Mouse (Mus musculus) retina, postnatal 7 days (tissue): ENCODE measurements around the gene Tgtp1.
"Not testable (repeated sequence)": the region's sequence is repeated elsewhere in the genome, so short reads cannot be mapped to it uniquely, and the experiment has no call there.

Source experiments
- DNase-seq: peaks from one replicate; pipeline ENCODE4 v3.0.0-alpha.2; 2012; ENCODE audit warnings: low read depth, low spot score

Tgtp1 gene

GRCm38 (mm10) chr11:48994018-48994417 lies at the start of gene Tgtp1:
Tgtp1 (minus strand) TSS chr11:48994172.
- not testable (repeated sequence) for DNase-seq

GRCm38 (mm10) chr11:49012074-49012473 lies 18.1 kb upstream of the Tgtp1 start:
- DNase-seq, result not testable (repeated sequence)

- DNase-seq, result not testable (repeated sequence)
These were observed 12.8 kb upstream of the Tgtp1 start for GRCm38 (mm10) chr11:49006785-49007184.

- not testable (repeated sequence) for DNase-seq
These were observed 12.3 kb upstream of the Tgtp1 start for GRCm38 (mm10) chr11:49006317-49006716.

- DNase-seq, result not testable (repeated sequence)
These were observed 6.4 kb upstream of the Tgtp1 start for GRCm38 (mm10) chr11:49000411-49000810.

GRCm38 (mm10) chr11:48993296-48993695 lies 676 bp downstream of the Tgtp1 start:
- DNase-seq, result not testable (repeated sequence)

GRCm38 (mm10) chr11:48991740-48992520 lies 2.0 kb downstream of the Tgtp1 start, which contains the start of gene Gm12185:
Gm12185 (minus strand) TSS chr11:48992226.
- DNase-seq, result not testable (repeated sequence)

GRCm38 (mm10) chr11:48989981-48990380 lies 4.0 kb downstream of the Tgtp1 start:
- DNase-seq, result not testable (repeated sequence)

GRCm38 (mm10) chr11:48988219-48988618 lies 5.8 kb downstream of the Tgtp1 start:
- DNase-seq, result not testable (repeated sequence)

GRCm38 (mm10) chr11:48982848-48983247 lies 11.1 kb downstream of the Tgtp1 start:
- not testable (repeated sequence) for DNase-seq

- DNase-seq, result not testable (repeated sequence)
These were observed 13.9 kb downstream of the Tgtp1 start for GRCm38 (mm10) chr11:48980052-48980451.

- not testable (repeated sequence) for DNase-seq
These were observed 14.7 kb downstream of the Tgtp1 start, which contains the start of gene 9930111J21Rik1 for GRCm38 (mm10) chr11:48979251-48979650. 9930111J21Rik1 (minus strand) TSS chr11:48979398.

GRCm38 (mm10) chr11:48978240-48978939 lies 15.6 kb downstream of the Tgtp1 start, which contains the start of gene Olfr56:
Olfr56 (plus strand) TSS chr11:48978889.
- not testable (repeated sequence) for DNase-seq

GRCm38 (mm10) chr11:48974686-48975085 lies 19.3 kb downstream of the Tgtp1 start:
- DNase-seq, result not testable (repeated sequence)

- DNase-seq, result not testable (repeated sequence)
These were observed 47.9 kb downstream of the Tgtp1 start, which contains the start of gene Psme2b for GRCm38 (mm10) chr11:48946090-48946489. Psme2b (minus strand) TSS chr11:48946190.

GRCm38 (mm10) chr11:48939286-48939685 lies 54.7 kb downstream of the Tgtp1 start:
- DNase-seq, result not testable (repeated sequence)
